Mouse (Mus musculus) stomach, embryonic 14.5 days (tissue): ENCODE results near the gene Dmp1. TPM values are rescaled to one million over a fixed set of nuclear protein-coding genes. Genes with fewer than 3 reads are reported as not detected.

Source experiments
- ATAC-seq: fragments of 200-750 bp; cut with Nextera tagmentation; 2 replicates; pipeline ENCODE4 v1.8.0; 2017; ENCODE audit warnings: low read depth, moderate TSS enrichment; ENCODE audit not compliant: insufficient number of reproducible peaks, insufficient read depth, low FRiP score
- H3K27ac ChIP-seq: fragments of 300-500 bp; sonication (generic); 2 replicates; pipeline ENCODE4 v1.5.1; 2014; ENCODE audit warnings: mild to moderate bottlenecking, low read length, moderate library complexity, mixed read lengths
- H3K27me3 ChIP-seq: fragments of 300-500 bp; sonication (generic); 2 replicates; pipeline ENCODE4 v1.6.1; 2014; ENCODE audit warnings: low read length, control low read depth, mixed read lengths; ENCODE audit not compliant: control insufficient read depth, insufficient read depth
- H3K36me3 ChIP-seq: fragments of 300-500 bp; sonication (generic); 2 replicates; pipeline ENCODE4 v1.6.1; 2014; ENCODE audit warnings: mild to moderate bottlenecking, control low read depth, low read length, moderate library complexity, mixed read lengths; ENCODE audit not compliant: control insufficient read depth, insufficient read depth
- H3K4me1 ChIP-seq: fragments of 300-500 bp; sonication (generic); 2 replicates; pipeline ENCODE4 v1.6.1; 2014; ENCODE audit warnings: low read length, control low read depth, mixed read lengths; ENCODE audit not compliant: control insufficient read depth, insufficient read depth
- H3K4me2 ChIP-seq: fragments of 300-500 bp; sonication (generic); replicated peaks from 2 replicates; pipeline ENCODE4 v1.6.1; 2014; ENCODE audit warnings: low read depth, low read length, control low read depth
- H3K4me3 ChIP-seq: fragments of 300-500 bp; sonication (generic); 2 replicates; pipeline ENCODE4 v1.5.1; 2014; ENCODE audit warnings: low read depth, low read length, control low read depth
- H3K9ac ChIP-seq: fragments of 300-500 bp; sonication (generic); replicated peaks from 2 replicates; pipeline ENCODE4 v1.6.1; 2014; ENCODE audit warnings: low read depth, mild to moderate bottlenecking, control low read depth, low read length, moderate library complexity, mixed read lengths
- H3K9me3 ChIP-seq: fragments of 300-500 bp; sonication (generic); 2 replicates; pipeline ENCODE4 v1.6.1; 2016; ENCODE audit warnings: low read depth, low read length, control low read depth; ENCODE audit not compliant: control insufficient read depth
- WGBS: fragments of 180-500 bp; shearing (Covaris S2); extraction: QIAGEN DNeasy Blood & Tissue Kit; methylation state at CpG from one replicate; pipeline ENCODE4 v1.1.7; 2014; 5-methylcytosine and 5-hydroxymethylcytosine counted together
- polyA plus RNA-seq: library from polyadenylated mRNA; unstranded; fragments of >200 nt; fragmentation: Nextera tagmentation; extraction: Ambion mirVana; gene quantifications from 2 replicates; pipeline ENCODE4 v1.2.1, GENCODE M21; 2014

The Dmp1 gene
- polyA plus RNA-seq, 1 experiment from 2014 or later = 0.68 TPM

DNA sequence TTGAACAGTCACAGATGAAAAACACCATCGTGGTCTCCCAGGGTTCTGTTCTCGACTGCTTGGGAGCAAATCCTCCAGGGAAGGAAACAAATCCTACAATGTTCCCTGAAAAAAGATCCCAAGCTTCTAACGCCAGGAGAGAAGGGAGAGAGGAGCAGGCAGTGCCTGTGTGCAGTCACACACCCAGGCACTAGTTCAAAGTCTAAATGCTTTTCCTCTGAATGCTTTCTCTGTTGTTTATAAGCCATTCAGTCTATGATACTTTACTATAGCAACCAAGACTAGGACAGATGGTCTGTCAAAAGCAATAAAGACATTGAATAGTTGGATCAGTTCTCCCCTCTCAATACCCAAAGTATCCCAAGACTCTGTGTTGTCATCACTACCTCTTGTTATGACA is 15.1 kb upstream of the Dmp1 start:
- no peaks in the 10 kb centered on the region for H3K4me1 ChIP-seq
- no peaks in the 10 kb centered on the region for H3K27me3 ChIP-seq
- WGBS = 62% methylated on average over 3 of the region's 3 CpGs
- no peak overlapping the region for H3K4me2 ChIP-seq
- no peak overlapping the region for H3K4me3 ChIP-seq
- H3K36me3 ChIP-seq = no peaks in the 10 kb centered on the region
- no peak overlapping the region; the same call in 1 of the 2 replicates for H3K27ac ChIP-seq
- no peaks in the 10 kb centered on the region for H3K9me3 ChIP-seq
- no peak overlapping the region for H3K9ac ChIP-seq
- no peak for ATAC-seq

DNA sequence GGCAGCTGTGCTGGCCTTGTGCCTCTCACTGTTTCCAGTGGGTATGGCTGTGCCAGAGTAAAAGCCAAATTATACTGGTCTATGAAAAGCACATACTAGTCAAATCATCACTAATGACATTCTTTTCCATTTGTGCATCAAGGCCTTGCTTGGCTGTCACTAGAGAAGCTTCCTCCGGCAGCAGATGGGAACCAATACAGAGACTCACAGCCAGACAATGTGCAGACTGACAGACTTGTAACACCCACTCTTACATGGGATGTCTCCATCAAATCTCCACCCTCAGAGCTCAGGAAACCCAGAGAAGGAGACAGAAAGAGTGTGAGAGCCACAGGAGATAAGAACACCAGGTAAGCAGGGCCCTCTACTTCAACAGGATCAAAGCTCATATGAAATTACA is 7.3 kb upstream of the Dmp1 start:
- no peaks in the 10 kb centered on the region for H3K27me3 ChIP-seq
- H3K27ac ChIP-seq = no peak overlapping the region
- H3K4me2 ChIP-seq = no peak overlapping the region
- WGBS = 90% methylated on average over 1 of the region's 1 CpGs
- ATAC-seq = no peak
- H3K9me3 ChIP-seq = no peaks in the 10 kb centered on the region
- H3K4me3 ChIP-seq = no peak overlapping the region
- no peaks in the 10 kb centered on the region for H3K36me3 ChIP-seq
- no peak overlapping the region for H3K9ac ChIP-seq
- no peaks in the 10 kb centered on the region for H3K4me1 ChIP-seq

DNA sequence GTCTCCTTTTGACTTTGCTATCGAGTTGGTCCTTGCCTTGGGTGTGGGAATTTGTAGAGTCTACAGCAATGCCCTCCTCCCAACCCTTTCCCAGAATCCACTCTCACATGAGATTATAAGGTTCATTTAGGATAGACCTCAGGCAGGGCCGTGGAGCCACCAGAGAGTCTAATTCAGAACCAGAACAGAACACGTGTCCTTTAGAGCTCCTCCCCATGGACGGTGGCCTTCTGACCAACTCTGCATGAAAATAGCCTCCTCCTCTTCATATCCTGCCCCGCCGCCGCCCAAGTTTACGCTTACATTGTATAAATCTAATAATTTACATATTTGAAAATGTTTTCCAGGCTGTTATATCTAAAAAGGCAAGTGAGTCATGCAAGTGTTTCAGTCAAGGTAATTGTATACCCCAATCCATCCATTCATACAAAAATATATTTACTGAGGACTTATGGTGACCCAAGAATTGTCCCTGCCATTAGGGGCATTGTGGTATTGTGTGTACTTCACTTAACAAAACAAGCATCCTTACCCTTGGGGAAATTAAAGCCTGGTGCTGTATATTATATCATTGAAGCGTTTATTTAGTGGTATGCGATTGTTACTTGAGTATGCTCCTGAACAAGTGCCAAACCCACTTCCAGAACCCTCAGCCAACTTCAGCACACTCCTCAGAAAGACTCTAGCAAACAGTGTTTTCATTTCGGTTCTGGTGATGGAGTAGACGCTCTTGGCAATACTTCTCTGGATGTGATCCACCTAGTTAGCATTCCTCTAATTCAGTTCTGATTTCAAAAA is 1.1 kb upstream of the Dmp1 start:
- H3K4me1 ChIP-seq = no peaks in the 10 kb centered on the region
- no peak for ATAC-seq
- no peak overlapping the region for H3K27ac ChIP-seq

DNA sequence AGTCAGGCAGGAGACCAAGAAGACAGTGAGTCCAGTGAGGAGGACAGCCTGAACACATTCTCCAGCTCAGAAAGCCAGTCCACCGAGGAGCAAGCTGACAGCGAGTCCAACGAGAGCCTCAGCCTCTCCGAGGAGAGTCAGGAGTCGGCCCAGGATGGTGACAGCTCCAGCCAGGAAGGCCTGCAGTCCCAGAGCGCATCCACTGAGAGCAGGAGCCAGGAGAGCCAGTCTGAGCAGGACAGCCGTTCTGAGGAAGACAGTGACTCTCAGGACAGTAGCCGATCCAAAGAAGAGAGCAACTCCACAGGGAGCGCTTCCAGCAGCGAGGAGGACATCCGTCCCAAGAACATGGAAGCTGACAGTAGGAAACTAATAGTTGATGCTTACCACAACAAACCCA is 10.1 kb downstream of the Dmp1 start:
- H3K36me3 ChIP-seq = no peaks in the 10 kb centered on the region
- no peak overlapping the region for H3K4me3 ChIP-seq
- 0 out of 2 replicates have a peak, but pooled peaks cover 3% of the 10 kb centered on the region for H3K4me1 ChIP-seq
- no peak for ATAC-seq
- no peak overlapping the region for H3K9ac ChIP-seq
- no peak overlapping the region for H3K4me2 ChIP-seq
- no peak overlapping the region for H3K27ac ChIP-seq
- H3K27me3 ChIP-seq = no peaks in the 10 kb centered on the region
- 77% methylated on average over 11 of the region's 11 CpGs for WGBS
- no peaks in the 10 kb centered on the region for H3K9me3 ChIP-seq

More for the DNA sequence above, 1.1 kb upstream of the Dmp1 start:
- Histone ChIP-seq H3K27me3 (no peaks in the 10 kb centered on the region), H3K9me3 (no peaks in the 10 kb centered on the region), H3K9ac (no peak overlapping the region), H3K4me2 (no peak overlapping the region), H3K36me3 (no peaks in the 10 kb centered on the region), H3K4me3 (no peak overlapping the region)
- WGBS = 85% methylated on average over 12 of the region's 12 CpGs

DNA sequence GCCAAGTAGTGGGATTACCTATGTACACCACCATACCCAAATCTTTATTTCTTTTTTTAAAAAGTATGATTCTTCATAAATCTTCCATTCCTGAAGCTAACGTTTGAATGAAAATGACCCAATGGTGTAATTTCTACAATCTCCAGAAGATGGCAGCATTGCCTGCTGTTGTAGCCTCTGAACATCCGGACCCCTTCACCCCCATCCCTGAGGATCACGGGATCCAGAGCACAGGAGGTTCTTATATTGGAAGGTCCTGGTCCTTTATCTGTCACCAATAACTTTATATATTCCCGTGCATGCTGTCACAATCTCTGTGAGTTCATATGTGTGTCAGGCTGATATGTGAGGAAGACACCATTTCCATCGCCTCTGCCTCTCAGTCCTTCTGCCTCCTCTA is 16.5 kb downstream of the Dmp1 start:
- Histone ChIP-seq H3K4me2 (no peak overlapping the region), H3K4me3 (no peak overlapping the region), H3K36me3 (no peaks in the 10 kb centered on the region), H3K9me3 (no peaks in the 10 kb centered on the region), H3K9ac (no peak overlapping the region), H3K27ac (no peak overlapping the region), H3K4me1 (no peaks in the 10 kb centered on the region), H3K27me3 (no peaks in the 10 kb centered on the region)
- no peak for ATAC-seq
- 27% methylated on average over 5 of the region's 5 CpGs for WGBS

DNA sequence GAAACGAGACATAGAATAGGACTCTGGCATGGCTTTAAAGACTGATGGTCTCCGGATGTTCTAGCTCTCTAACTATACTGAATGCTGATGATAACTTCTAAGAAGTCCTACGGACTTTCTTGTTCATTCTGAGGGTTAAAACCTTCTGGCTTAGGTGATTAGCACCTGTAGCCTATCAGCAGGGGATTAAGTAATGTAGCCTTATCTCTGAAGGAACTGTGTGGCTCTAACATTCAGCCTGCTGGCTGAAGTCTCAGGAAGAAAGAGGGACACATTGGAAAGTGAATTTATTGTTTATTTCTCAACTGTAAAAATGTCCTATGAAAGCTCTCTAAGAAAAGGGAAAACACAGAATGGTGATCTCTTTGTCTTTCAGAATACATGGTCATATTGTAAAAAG is 21.9 kb downstream of the Dmp1 start:
- no peaks in the 10 kb centered on the region for H3K4me1 ChIP-seq
- no peaks in the 10 kb centered on the region for H3K36me3 ChIP-seq
- no peak overlapping the region for H3K9ac ChIP-seq
- H3K27ac ChIP-seq = no peak overlapping the region
- 62% methylated on average over 3 of the region's 3 CpGs for WGBS
- no peak overlapping the region for H3K4me2 ChIP-seq
- ATAC-seq = no peak
- H3K4me3 ChIP-seq = no peak overlapping the region
- H3K27me3 ChIP-seq = no peaks in the 10 kb centered on the region
- H3K9me3 ChIP-seq = no peaks in the 10 kb centered on the region

DNA sequence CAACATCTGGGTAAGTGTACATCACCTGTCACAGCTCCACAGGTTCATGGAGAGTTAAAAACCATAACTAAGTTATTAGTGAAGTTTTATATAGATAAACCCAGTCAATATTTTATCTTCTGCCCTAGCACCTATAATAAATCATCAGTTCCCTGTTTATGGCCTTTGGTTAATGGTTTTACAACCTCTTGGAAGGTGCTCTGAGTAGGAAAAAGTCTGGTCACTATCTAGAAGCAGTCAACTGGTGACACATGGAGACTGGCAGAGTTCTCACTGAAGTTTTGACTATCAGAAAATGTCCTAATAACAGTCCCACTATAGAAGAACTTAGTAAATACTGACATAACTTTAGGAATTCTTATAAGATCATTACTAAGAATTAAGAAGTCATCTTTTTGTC is 22.3 kb downstream of the Dmp1 start:
- Histone ChIP-seq H3K36me3 (no peaks in the 10 kb centered on the region), H3K9me3 (no peaks in the 10 kb centered on the region), H3K4me3 (no peak overlapping the region), H3K9ac (no peak overlapping the region), H3K27me3 (no peaks in the 10 kb centered on the region), H3K4me2 (no peak overlapping the region), H3K4me1 (no peaks in the 10 kb centered on the region), H3K27ac (no peak overlapping the region)
- ATAC-seq = no peak

DNA sequence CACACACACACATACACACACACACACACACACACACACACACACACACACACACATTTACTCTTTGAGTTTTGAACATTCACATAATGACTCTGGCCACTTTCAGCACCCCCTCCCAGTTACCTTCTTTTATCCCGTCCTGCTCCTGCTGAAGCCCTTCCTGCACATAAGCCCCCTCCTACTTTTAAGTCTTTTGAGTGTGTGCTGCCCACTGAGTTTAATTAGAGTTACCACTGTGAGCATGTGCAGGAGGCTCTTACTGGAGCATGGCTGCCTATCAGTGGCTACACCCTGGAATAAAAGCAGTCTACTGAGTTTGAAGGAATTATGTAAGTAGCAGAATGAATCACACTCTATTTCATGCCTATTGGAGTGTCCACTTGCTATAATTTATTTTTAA is 26.1 kb downstream of the Dmp1 start:
- no peaks in the 10 kb centered on the region for H3K27me3 ChIP-seq
- 55% methylated on average over 1 of the region's 1 CpGs for WGBS
- no peaks in the 10 kb centered on the region for H3K36me3 ChIP-seq
- H3K4me2 ChIP-seq = no peak overlapping the region
- no peak for ATAC-seq
- H3K4me3 ChIP-seq = no peak overlapping the region
- H3K4me1 ChIP-seq = no peaks in the 10 kb centered on the region
- H3K9ac ChIP-seq = no peak overlapping the region
- H3K27ac ChIP-seq = no peak overlapping the region
- no peaks in the 10 kb centered on the region for H3K9me3 ChIP-seq

DNA sequence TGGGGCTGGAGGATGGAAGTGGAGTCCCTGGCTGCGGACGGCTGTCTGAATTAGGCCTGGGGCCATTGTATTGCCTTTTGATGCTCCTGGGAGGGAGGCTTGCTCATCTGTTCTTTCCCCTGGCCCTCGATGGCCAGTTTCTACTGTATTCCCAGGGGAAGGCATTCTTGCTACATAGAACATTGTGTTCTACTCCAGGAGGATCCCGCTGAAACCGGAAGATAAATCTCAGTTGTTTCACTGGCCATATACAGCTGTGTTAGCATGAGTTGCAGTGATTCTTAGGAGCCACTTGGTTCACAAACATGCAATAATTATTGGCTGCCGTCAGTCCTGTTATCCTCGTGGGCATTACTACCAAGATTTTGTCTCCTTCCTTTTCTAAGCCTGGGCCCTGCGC is 34.3 kb downstream of the Dmp1 start:
- no peaks in the 10 kb centered on the region for H3K27me3 ChIP-seq
- no peak overlapping the region for H3K9ac ChIP-seq
- H3K36me3 ChIP-seq = no peaks in the 10 kb centered on the region
- no peaks in the 10 kb centered on the region for H3K4me1 ChIP-seq
- H3K4me3 ChIP-seq = no peak overlapping the region
- 85% methylated on average over 8 of the region's 8 CpGs for WGBS
- H3K27ac ChIP-seq = no peak overlapping the region
- ATAC-seq = no peak
- no peak overlapping the region for H3K4me2 ChIP-seq
- no peaks in the 10 kb centered on the region for H3K9me3 ChIP-seq
